Mouse (Mus musculus) limb, embryonic 11.5 days (tissue): ENCODE results near the gene Zfp991. TPM values are rescaled to one million over a fixed set of nuclear protein-coding genes. Genes with fewer than 3 reads are reported as not detected.
"Not testable (repeated sequence)": the region's sequence is repeated elsewhere in the genome, so short reads cannot be mapped to it uniquely, and the experiment has no call there.

Source experiments
- ATAC-seq: fragments of 200-750 bp; cut with Nextera tagmentation; 2 replicates; pipeline ENCODE4 v1.8.0; 2017; ENCODE audit warnings: low read depth; ENCODE audit not compliant: insufficient number of reproducible peaks, low FRiP score, low TSS enrichment
- DNase-seq: peaks from one replicate; pipeline ENCODE4 v3.0.0-alpha.2; 2015; ENCODE audit warnings: low spot score
- H3K27ac ChIP-seq: fragments of 300-500 bp; sonication (generic); replicated peaks from 2 replicates; pipeline ENCODE4 v1.5.1; 2014; ENCODE audit warnings: low read depth, mild to moderate bottlenecking, low read length
- H3K27me3 ChIP-seq: fragments of 300-500 bp; sonication (generic); 2 replicates; pipeline ENCODE4 v1.6.1; 2014; ENCODE audit warnings: mild to moderate bottlenecking, low read length, mixed read lengths; ENCODE audit not compliant: control insufficient read depth, insufficient read depth
- H3K36me3 ChIP-seq: fragments of 300-500 bp; sonication (generic); 2 replicates; pipeline ENCODE4 v1.6.1; 2014; ENCODE audit warnings: mild to moderate bottlenecking, low read length, moderate library complexity, mixed read lengths; ENCODE audit not compliant: control insufficient read depth, insufficient read depth
- H3K4me1 ChIP-seq: fragments of 300-500 bp; sonication (generic); 2 replicates; pipeline ENCODE4 v1.6.1; 2014; ENCODE audit warnings: low read length, mixed read lengths; ENCODE audit not compliant: control insufficient read depth, insufficient read depth
- H3K4me2 ChIP-seq: fragments of 300-500 bp; sonication (generic); 2 replicates; pipeline ENCODE4 v1.6.1; 2014; ENCODE audit warnings: low read depth, mild to moderate bottlenecking, moderate library complexity; ENCODE audit not compliant: severe bottlenecking
- H3K4me3 ChIP-seq: fragments of 300-500 bp; sonication (generic); 2 replicates; pipeline ENCODE4 v1.5.1; 2014; ENCODE audit warnings: low read depth, low read length
- H3K9ac ChIP-seq: fragments of 300-500 bp; sonication (generic); 2 replicates; pipeline ENCODE4 v1.6.1; 2014; ENCODE audit warnings: mild to moderate bottlenecking, low read length
- H3K9me3 ChIP-seq: fragments of 300-500 bp; sonication (generic); 2 replicates; pipeline ENCODE4 v1.6.1; 2016; ENCODE audit warnings: low read length; ENCODE audit not compliant: control insufficient read depth
- WGBS: fragments of 180-500 bp; shearing (Covaris S2); extraction: QIAGEN DNeasy Blood & Tissue Kit; methylation state at CpG from one replicate; pipeline ENCODE4 v1.1.7; 2014; 5-methylcytosine and 5-hydroxymethylcytosine counted together
- polyA plus RNA-seq: library from polyadenylated mRNA; unstranded; fragments of >200 nt; fragmentation: Nextera tagmentation; extraction: Ambion mirVana; gene quantifications from 2 replicates; pipeline ENCODE4 v1.2.1, GENCODE M21; 2014

Zfp991 gene
- polyA plus RNA-seq, 1 experiment from 2014 or later: 10.8 TPM

GRCm38 (mm10) chr4:147223778-147224435 lies 92.1 kb downstream of the Zfp991 start:
- not testable (repeated sequence) for H3K27me3 ChIP-seq, DNase-seq, H3K9me3 ChIP-seq, H3K4me2 ChIP-seq, H3K36me3 ChIP-seq, H3K27ac ChIP-seq, ATAC-seq, H3K9ac ChIP-seq, H3K4me1 ChIP-seq, H3K4me3 ChIP-seq
- WGBS: 97% methylated on average over 23 of the region's 24 CpGs

- not testable (repeated sequence) for ATAC-seq, H3K9me3 ChIP-seq, H3K9ac ChIP-seq, H3K4me1 ChIP-seq, H3K4me2 ChIP-seq, H3K27me3 ChIP-seq, H3K27ac ChIP-seq, H3K36me3 ChIP-seq, H3K4me3 ChIP-seq
- WGBS: 88% methylated on average over 8 of the region's 15 CpGs
- peak; percentile 15 for DNase-seq
Observed at GRCm38 (mm10) chr4:147225616-147226015, 93.8 kb downstream of the Zfp991 start.

- H3K27me3 ChIP-seq, DNase-seq, H3K36me3 ChIP-seq, H3K27ac ChIP-seq, H3K4me2 ChIP-seq, H3K4me1 ChIP-seq, ATAC-seq, H3K9ac ChIP-seq, H3K9me3 ChIP-seq, H3K4me3 ChIP-seq: not testable (repeated sequence)
- 75% methylated on average over 1 of the region's 3 CpGs for WGBS
Observed at GRCm38 (mm10) chr4:147230026-147230425, 98.2 kb downstream of the Zfp991 start.

Other genes starting within 250 kb of the Zfp991 start
- gene Gm21411, start 222.4 kb upstream of the Zfp991 start, polyA plus RNA-seq: not detected in 2 replicates
- gene Zfp989, start 160.1 kb upstream of the Zfp991 start, polyA plus RNA-seq: not detected in 2 replicates
- not detected in 2 replicates for gene Rex2, start 110.2 kb upstream of the Zfp991 start, polyA plus RNA-seq
- 0.11 and 0.15 TPM in 2 replicates for gene Zfp988, start 173.6 kb downstream of the Zfp991 start, polyA plus RNA-seq
- gene Zfp978, start 229.3 kb downstream of the Zfp991 start, polyA plus RNA-seq: not detected in 2 replicates